Mouse (Mus musculus): Measurements from ENCODE around the gene Lrrn2.
"Not testable (repeated sequence)": the region's sequence is repeated elsewhere in the genome, so short reads cannot be mapped to it uniquely, and the experiment has no call there.

Gene Lrrn2

GRCm38 (mm10) chr1:132930291-132930690 lies 50.2 kb downstream of the Lrrn2 start:
- no peak for DNase-seq (ENCODE audit: low spot score in 2 of 2)

GRCm38 (mm10) chr1:132932421-132932820 lies 52.3 kb downstream of the Lrrn2 start:
- no peak for DNase-seq (ENCODE audit: low spot score in 2 of 2)

- DNase-seq (ENCODE audit: low spot score in 2 of 2), result peak; percentile 66
These were observed 54.8 kb downstream of the Lrrn2 start for GRCm38 (mm10) chr1:132934856-132935255.

GRCm38 (mm10) chr1:132937296-132938030 lies 57.4 kb downstream of the Lrrn2 start:
- DNase-seq (ENCODE audit: low spot score in 2 of 2), result no peak

GRCm38 (mm10) chr1:132938975-132939374 lies 58.9 kb downstream of the Lrrn2 start:
- DNase-seq (ENCODE audit: low spot score in 2 of 2), result no peak

- DNase-seq (ENCODE audit: low spot score in 2 of 2), result no peak
These were observed 65.8 kb downstream of the Lrrn2 start for GRCm38 (mm10) chr1:132945826-132946225.

GRCm38 (mm10) chr1:132947811-132948210 lies 67.7 kb downstream of the Lrrn2 start:
- no peak for DNase-seq (ENCODE audit: low spot score in 2 of 2)

- no peak for DNase-seq (ENCODE audit: low spot score in 2 of 2)
These were observed 76.7 kb downstream of the Lrrn2 start for GRCm38 (mm10) chr1:132956809-132957208.

GRCm38 (mm10) chr1:132961751-132962150 lies 81.7 kb downstream of the Lrrn2 start:
- no peak for DNase-seq (ENCODE audit: low spot score in 2 of 2)

- DNase-seq (ENCODE audit: low spot score in 2 of 2), result no peak
These were observed 84.0 kb downstream of the Lrrn2 start for GRCm38 (mm10) chr1:132964106-132964505.

- no peak for DNase-seq (ENCODE audit: low spot score in 2 of 2)
These were observed 84.6 kb downstream of the Lrrn2 start for GRCm38 (mm10) chr1:132964691-132965090.

- DNase-seq (ENCODE audit: low spot score in 2 of 2), result peak; percentile 56 to 66
These were observed 88.6 kb downstream of the Lrrn2 start for GRCm38 (mm10) chr1:132968659-132969058.

GRCm38 (mm10) chr1:132977402-132977801 lies 97.3 kb downstream of the Lrrn2 start:
- DNase-seq (ENCODE audit: low spot score in 2 of 2), result no peak

- DNase-seq (ENCODE audit: low spot score in 2 of 2), result no peak
These were observed 101.2 kb downstream of the Lrrn2 start for GRCm38 (mm10) chr1:132981232-132981631.

GRCm38 (mm10) chr1:132982728-132983127 lies 102.7 kb downstream of the Lrrn2 start:
- peak; percentile 79 to 86 for DNase-seq (ENCODE audit: low spot score in 2 of 2)

- not testable (repeated sequence) for DNase-seq (ENCODE audit: low spot score in 2 of 2)
These were observed 108.7 kb downstream of the Lrrn2 start for GRCm38 (mm10) chr1:132988556-132989459.

Data from right cerebral cortex, adult 2 months (tissue).